Mouse (Mus musculus) ES-E14 (cell line): ENCODE data around the gene Bcap31.

Experiments used
- CHD2 ChIP-seq: IDR thresholded peaks from 2 replicates; pipeline ENCODE4 v1.6.1; 2014; ENCODE audit warnings: mild to moderate bottlenecking, low read depth, low read length, inconsistent platforms
- HCFC1 ChIP-seq: IDR thresholded peaks from 2 replicates; pipeline ENCODE4 v1.6.1; 2012; ENCODE audit warnings: low read length, inconsistent platforms, borderline replicate concordance; ENCODE audit not compliant: insufficient read depth
- MAFK ChIP-seq: IDR thresholded peaks from 2 replicates; pipeline ENCODE4 v1.6.1; 2014; ENCODE audit warnings: mild to moderate bottlenecking, low read depth, low read length, inconsistent platforms; ENCODE audit not compliant: insufficient read depth
- ZC3H11A ChIP-seq: IDR thresholded peaks from 2 replicates; pipeline ENCODE4 v1.6.1; 2012; ENCODE audit warnings: low read depth, mild to moderate bottlenecking, inconsistent platforms, low read length, borderline replicate concordance

GRCm38 (mm10) chrX:73715476-73716108, 383 bp downstream of the Bcap31 start:
- no peak for TF ChIP-seq CHD2
- no peak for TF ChIP-seq MAFK
- no peak for TF ChIP-seq ZC3H11A
- TF ChIP-seq HCFC1 = no peak
